Mouse (Mus musculus) left cerebral cortex, postnatal 10 days (tissue): ENCODE measurements around the gene Eml3. TPM values are rescaled to one million over a fixed set of nuclear protein-coding genes. Genes with fewer than 3 reads are reported as not detected.

Experiments
- microRNA-seq: library from miRNA; unstranded; fragments of <30 nt; microRNA quantifications from one replicate; pipeline ENCODE4 v1.2.0, GENCODE M21; 2022
- total RNA-seq, 2 experiments: library from RNA; stranded (reverse); gene quantifications; 2 replicates each; pipeline ENCODE4 v1.2.3; 2021

Eml3 gene
- total RNA-seq, 2 experiments from 2014 or later, result 7.5 to 8.5 TPM

Small RNA genes lying within 50 kb of the gene (microRNA-seq; reads per million reads assigned to microRNA genes)
- not detected for gene Mir5136

Other genes with a start within 250 kb of the Eml3 start
- 100 to 1,000 TPM; 195 to 198 TPM for gene Slc3a2, start 206.2 kb upstream of the Eml3 start, total RNA-seq
- gene Wdr74, start 193.7 kb upstream of the Eml3 start, total RNA-seq, result 10 to 100 TPM; 47.3 to 47.4 TPM
- gene 1700092M07Rik, start 188.8 kb upstream of the Eml3 start, total RNA-seq, result 1 to 10 TPM; 1.3 to 2.2 TPM
- gene Stx5a, start 188.1 kb upstream of the Eml3 start, total RNA-seq, result 10 to 100 TPM; 68.1 to 69.0 TPM
- gene Nxf1, start 172.5 kb upstream of the Eml3 start, total RNA-seq, result 10 to 100 TPM; 72.7 to 76.2 TPM
- gene Tmem223, start 158.6 kb upstream of the Eml3 start, total RNA-seq, result 10 to 100 TPM; 87.9 to 93.9 TPM
- gene Tmem179b, start 155.1 kb upstream of the Eml3 start, total RNA-seq, result 1 to 10 TPM; 7.2 to 8.9 TPM
- 10 to 100 TPM; 16.4 to 17.8 TPM for gene Taf6l, start 143.1 kb upstream of the Eml3 start, total RNA-seq
- 100 to 1,000 TPM; 109 to 110 TPM for gene Polr2g, start 131.0 kb upstream of the Eml3 start, total RNA-seq
- 1 to 10 TPM; 4.5 to 5.5 TPM for gene Zbtb3, start 127.0 kb upstream of the Eml3 start, total RNA-seq
- 10 to 100 TPM; 27.7 to 29.0 TPM for gene Ttc9c, start 110.2 kb upstream of the Eml3 start, total RNA-seq
- gene Hnrnpul2, start 109.5 kb upstream of the Eml3 start, total RNA-seq, result 10 to 100 TPM; 98.6 to 98.9 TPM
- 1 to 10 TPM in 1 of 2 experiments, not detected in 1; 1.9 TPM for gene AC129217.1, start 99.8 kb upstream of the Eml3 start, total RNA-seq
- gene Bscl2, start 92.1 kb upstream of the Eml3 start, total RNA-seq, result 10 to 100 TPM; 96.1 to 97.0 TPM
- 100 to 1,000 TPM; 319 to 328 TPM for gene Gng3, start 90.4 kb upstream of the Eml3 start, total RNA-seq
- gene Lrrn4cl, start 78.8 kb upstream of the Eml3 start, total RNA-seq, result 1 to 10 TPM in 1 of 2 experiments, under 1 TPM in 1; 0.43 to 1.0 TPM
- 100 to 1,000 TPM; 101 TPM for gene Ubxn1, start 58.1 kb upstream of the Eml3 start, total RNA-seq
- gene Uqcc3, start 48.6 kb upstream of the Eml3 start, total RNA-seq, result 10 to 100 TPM; 26.1 to 33.3 TPM
- 1 to 10 TPM; 3.4 to 7.9 TPM for gene Lbhd1, start 45.8 kb upstream of the Eml3 start, total RNA-seq
- gene Gm49403, start 45.6 kb upstream of the Eml3 start, total RNA-seq, result not detected
- gene 1810009A15Rik, start 40.7 kb upstream of the Eml3 start, total RNA-seq, result 10 to 100 TPM; 19.5 to 23.4 TPM
- gene Gm49416, start 40.6 kb upstream of the Eml3 start, total RNA-seq, result 1 to 10 TPM in 1 of 2 experiments, not detected in 1; 1.7 TPM
- 10 to 100 TPM; 22.0 to 23.1 TPM for gene Ints5, start 36.5 kb upstream of the Eml3 start, total RNA-seq
- 10 to 100 TPM; 94.4 to 96.8 TPM for gene Ganab, start 31.5 kb upstream of the Eml3 start, total RNA-seq
- gene B3gat3, start 9.2 kb upstream of the Eml3 start, total RNA-seq, result 100 to 1,000 TPM; 141 to 144 TPM
- 1 to 10 TPM; 2.1 to 2.4 TPM for gene Rom1, start 196 bp upstream of the Eml3 start, total RNA-seq
- 10 to 100 TPM; 50.2 to 52.4 TPM for gene Mta2, start 12.3 kb downstream of the Eml3 start, total RNA-seq
- gene Tut1, start 24.3 kb downstream of the Eml3 start, total RNA-seq, result 10 to 100 TPM; 14.6 to 16.0 TPM
- gene Eef1g, start 37.5 kb downstream of the Eml3 start, total RNA-seq, result 100 to 1,000 TPM; 228 to 251 TPM
- 10 to 100 TPM; 14.5 to 17.8 TPM for gene Ahnak, start 59.7 kb downstream of the Eml3 start, total RNA-seq
- not detected for gene Scgb1a1, start 158.4 kb downstream of the Eml3 start, total RNA-seq
- gene Asrgl1, start 206.1 kb downstream of the Eml3 start, total RNA-seq, result 10 to 100 TPM; 86.4 to 86.9 TPM